Mouse (Mus musculus) hindbrain, embryonic 11.5 days (tissue): ENCODE measurements at regions not wholly inside any gene's neighbourhood (a gene's known extent, or its start where the extent isn't known, plus 50 kb on each side); places are given as distances from the start of the nearest gene placed in this dataset.

ENCODE experiments used
- ATAC-seq: fragments of 200-750 bp; cut with Nextera tagmentation; 2 replicates; pipeline ENCODE4 v1.8.0; 2017; ENCODE audit warnings: mild to moderate bottlenecking, moderate TSS enrichment, moderate library complexity; ENCODE audit not compliant: low FRiP score
- DNase-seq: peaks from one replicate; pipeline ENCODE4 v3.0.0-alpha.2; 2015; ENCODE audit warnings: low spot score
- H3K27ac ChIP-seq: fragments of 300-500 bp; sonication (generic); 2 replicates; pipeline ENCODE4 v1.5.1; 2014; ENCODE audit warnings: mild to moderate bottlenecking, low read depth, low read length
- H3K27me3 ChIP-seq: fragments of 300-500 bp; sonication (generic); 2 replicates; pipeline ENCODE4 v1.6.1; 2014; ENCODE audit warnings: mild to moderate bottlenecking, low read length, moderate library complexity, mixed read lengths; ENCODE audit not compliant: control insufficient read depth, insufficient read depth
- H3K36me3 ChIP-seq: fragments of 300-500 bp; sonication (generic); 2 replicates; pipeline ENCODE4 v1.6.1; 2014; ENCODE audit warnings: mild to moderate bottlenecking, low read length, moderate library complexity, mixed read lengths; ENCODE audit not compliant: control insufficient read depth, insufficient read depth
- H3K4me1 ChIP-seq: fragments of 300-500 bp; sonication (generic); replicated peaks from 2 replicates; pipeline ENCODE4 v1.6.1; 2014; ENCODE audit warnings: low read length, mixed read lengths; ENCODE audit not compliant: control insufficient read depth, insufficient read depth
- H3K4me2 ChIP-seq: fragments of 300-500 bp; sonication (generic); replicated peaks from 2 replicates; pipeline ENCODE4 v1.6.1; 2014; ENCODE audit warnings: mild to moderate bottlenecking, low read depth, low read length
- H3K4me3 ChIP-seq: fragments of 300-500 bp; sonication (generic); 2 replicates; pipeline ENCODE4 v1.5.1; 2014; ENCODE audit warnings: low read depth, low read length
- H3K9ac ChIP-seq: fragments of 300-500 bp; sonication (generic); 2 replicates; pipeline ENCODE4 v1.6.1; 2014; ENCODE audit warnings: low read depth, low read length
- H3K9me3 ChIP-seq: fragments of 300-500 bp; sonication (generic); 2 replicates; pipeline ENCODE4 v1.6.1; 2016; ENCODE audit warnings: low read length; ENCODE audit not compliant: control insufficient read depth
- WGBS: fragments of 180-500 bp; shearing (Covaris S2); extraction: QIAGEN DNeasy Blood & Tissue Kit; methylation state at CpG from one replicate; pipeline ENCODE4 v1.1.7; 2014; 5-methylcytosine and 5-hydroxymethylcytosine counted together

GRCm38 (mm10) chr11:64369516-64369915, 65.6 kb upstream of the Hs3st3a1 start:
- Histone ChIP-seq H3K27ac (no peak overlapping the region), H3K4me1 (no peaks in the 10 kb centered on the region), H3K27me3 (no peaks in the 10 kb centered on the region), H3K4me3 (no peak overlapping the region), H3K4me2 (no peak overlapping the region), H3K9me3 (no peaks in the 10 kb centered on the region), H3K9ac (no peak overlapping the region), H3K36me3 (no peaks in the 10 kb centered on the region)
- 87% methylated on average over 8 of the region's 8 CpGs for WGBS
- ATAC-seq: no peak
- DNase-seq: no peak

GRCm38 (mm10) chr11:64335456-64335855, 99.7 kb upstream of the Hs3st3a1 start:
- 52% methylated on average over 11 of the region's 11 CpGs for WGBS
- H3K36me3 ChIP-seq: no peaks in the 10 kb centered on the region
- H3K9me3 ChIP-seq: no peaks in the 10 kb centered on the region
- no peaks in the 10 kb centered on the region for H3K4me1 ChIP-seq
- H3K4me3 ChIP-seq: no peak overlapping the region
- no peak overlapping the region for H3K27ac ChIP-seq
- H3K27me3 ChIP-seq: no peaks in the 10 kb centered on the region
- H3K9ac ChIP-seq: no peak overlapping the region
- no peak overlapping the region for H3K4me2 ChIP-seq
- DNase-seq: no peak
- ATAC-seq: no peak

GRCm38 (mm10) chr11:64332406-64332805, 102.7 kb upstream of the Hs3st3a1 start:
- H3K9ac ChIP-seq: no peak overlapping the region
- WGBS: 77% methylated on average over 7 of the region's 7 CpGs
- no peaks in the 10 kb centered on the region for H3K4me1 ChIP-seq
- H3K36me3 ChIP-seq: no peaks in the 10 kb centered on the region
- H3K27me3 ChIP-seq: no peaks in the 10 kb centered on the region
- no peak overlapping the region for H3K27ac ChIP-seq
- no peaks in the 10 kb centered on the region for H3K9me3 ChIP-seq
- no peak for DNase-seq
- H3K4me3 ChIP-seq: no peak overlapping the region
- no peak for ATAC-seq
- no peak overlapping the region for H3K4me2 ChIP-seq

GRCm38 (mm10) chr11:64331811-64332210, 103.3 kb upstream of the Hs3st3a1 start:
- DNase-seq: no peak
- Histone ChIP-seq H3K36me3 (no peaks in the 10 kb centered on the region), H3K27me3 (no peaks in the 10 kb centered on the region), H3K27ac (no peak overlapping the region), H3K4me2 (no peak overlapping the region), H3K4me3 (no peak overlapping the region), H3K9ac (no peak overlapping the region), H3K9me3 (no peaks in the 10 kb centered on the region), H3K4me1 (no peaks in the 10 kb centered on the region)
- 95% methylated on average over 5 of the region's 5 CpGs for WGBS
- ATAC-seq: no peak

- DNase-seq (no peak), ATAC-seq (no peak)
- H3K9ac ChIP-seq: no peak overlapping the region
- no peaks in the 10 kb centered on the region for H3K36me3 ChIP-seq
- no peak overlapping the region for H3K4me2 ChIP-seq
- 83% methylated on average over 3 of the region's 3 CpGs for WGBS
- no peaks in the 10 kb centered on the region for H3K9me3 ChIP-seq
- H3K4me1 ChIP-seq: no peaks in the 10 kb centered on the region
- H3K27ac ChIP-seq: no peak overlapping the region
- no peak overlapping the region for H3K4me3 ChIP-seq
- H3K27me3 ChIP-seq: no peaks in the 10 kb centered on the region
Observed at GRCm38 (mm10) chr11:64329129-64329528, 106.0 kb upstream of the Hs3st3a1 start.

- H3K27me3 ChIP-seq: no peaks in the 10 kb centered on the region
- no peak overlapping the region for H3K4me3 ChIP-seq
- no peak overlapping the region for H3K9ac ChIP-seq
- no peak for ATAC-seq
- H3K36me3 ChIP-seq: no peaks in the 10 kb centered on the region
- no peaks in the 10 kb centered on the region for H3K9me3 ChIP-seq
- H3K4me1 ChIP-seq: no peaks in the 10 kb centered on the region
- no peak for DNase-seq
- H3K27ac ChIP-seq: no peak overlapping the region
- H3K4me2 ChIP-seq: no peak overlapping the region
- WGBS: 83% methylated on average over 3 of the region's 3 CpGs
Observed at GRCm38 (mm10) chr11:64327771-64328170, 107.4 kb upstream of the Hs3st3a1 start.

- Histone ChIP-seq H3K27ac (no peak overlapping the region), H3K4me3 (no peak overlapping the region), H3K9me3 (no peaks in the 10 kb centered on the region), H3K9ac (no peak overlapping the region), H3K4me2 (no peak overlapping the region), H3K4me1 (no peaks in the 10 kb centered on the region), H3K27me3 (no peaks in the 10 kb centered on the region), H3K36me3 (no peaks in the 10 kb centered on the region)
- no peak for DNase-seq
- WGBS: 93% methylated on average over 7 of the region's 7 CpGs
- no peak for ATAC-seq
Observed at GRCm38 (mm10) chr11:64326646-64327045, 108.5 kb upstream of the Hs3st3a1 start.

GRCm38 (mm10) chr11:64321900-64322425, 113.2 kb upstream of the Hs3st3a1 start:
- Histone ChIP-seq H3K9ac (no peak overlapping the region), H3K4me2 (no peak overlapping the region), H3K27me3 (no peaks in the 10 kb centered on the region), H3K27ac (no peak overlapping the region), H3K4me1 (no peaks in the 10 kb centered on the region), H3K4me3 (no peak overlapping the region), H3K36me3 (no peaks in the 10 kb centered on the region), H3K9me3 (no peaks in the 10 kb centered on the region)
- DNase-seq: no peak
- 88% methylated on average over 8 of the region's 8 CpGs for WGBS
- no peak for ATAC-seq

- DNase-seq (no peak), ATAC-seq (no peak)
- Histone ChIP-seq H3K36me3 (no peaks in the 10 kb centered on the region), H3K4me2 (no peak overlapping the region), H3K9me3 (no peaks in the 10 kb centered on the region), H3K9ac (no peak overlapping the region), H3K27ac (no peak overlapping the region), H3K4me1 (no peaks in the 10 kb centered on the region), H3K27me3 (no peaks in the 10 kb centered on the region), H3K4me3 (no peak overlapping the region)
- 87% methylated on average over 6 of the region's 6 CpGs for WGBS
Observed at GRCm38 (mm10) chr11:64317458-64317857, 117.7 kb upstream of the Hs3st3a1 start.
